Mouse (Mus musculus): ENCODE measurements at regions not wholly inside any gene's neighbourhood (a gene's known extent, or its start where the extent isn't known, plus 50 kb on each side); places are given as distances from the start of the nearest gene placed in this dataset.

- no peak for DNase-seq (ENCODE audit: low spot score)
Observed at GRCm38 (mm10) chr5:120251697-120252401, 135.6 kb downstream of the Rbm19 start.

GRCm38 (mm10) chr5:120252551-120252950 lies 136.3 kb downstream of the Rbm19 start:
- DNase-seq (ENCODE audit: low spot score) = no peak

- no peak for DNase-seq (ENCODE audit: low spot score)
Observed at GRCm38 (mm10) chr5:120262715-120263273, 146.5 kb downstream of the Rbm19 start.

- DNase-seq (ENCODE audit: low spot score) = no peak
Observed at GRCm38 (mm10) chr5:120269416-120269860, 153.2 kb downstream of the Rbm19 start.

GRCm38 (mm10) chr5:120270887-120271616 lies 154.8 kb downstream of the Rbm19 start:
- DNase-seq (ENCODE audit: low spot score) = no peak

GRCm38 (mm10) chr5:120276229-120276628 lies 155.3 kb upstream of the Lhx5 start:
- DNase-seq (ENCODE audit: low spot score) = no peak

GRCm38 (mm10) chr5:120280321-120280720 lies 151.2 kb upstream of the Lhx5 start:
- no peak for DNase-seq (ENCODE audit: low spot score)

GRCm38 (mm10) chr5:120280991-120281602 lies 150.4 kb upstream of the Lhx5 start:
- DNase-seq (ENCODE audit: low spot score) = no peak

- no peak for DNase-seq (ENCODE audit: low spot score)
Observed at GRCm38 (mm10) chr5:120281840-120282565, 149.5 kb upstream of the Lhx5 start.

- DNase-seq (ENCODE audit: low spot score) = no peak
Observed at GRCm38 (mm10) chr5:120284625-120285024, 146.9 kb upstream of the Lhx5 start.

GRCm38 (mm10) chr5:120285036-120285435 lies 146.5 kb upstream of the Lhx5 start:
- no peak for DNase-seq (ENCODE audit: low spot score)

- no peak for DNase-seq (ENCODE audit: low spot score)
Observed at GRCm38 (mm10) chr5:120286787-120287186, 144.7 kb upstream of the Lhx5 start.

GRCm38 (mm10) chr5:120288036-120288684 lies 143.3 kb upstream of the Lhx5 start:
- DNase-seq (ENCODE audit: low spot score) = no peak

GRCm38 (mm10) chr5:120294526-120295078 lies 136.9 kb upstream of the Lhx5 start:
- no peak for DNase-seq (ENCODE audit: low spot score)

GRCm38 (mm10) chr5:120297190-120297589 lies 134.3 kb upstream of the Lhx5 start:
- DNase-seq (ENCODE audit: low spot score) = no peak

GRCm38 (mm10) chr5:120297665-120298282 lies 133.7 kb upstream of the Lhx5 start:
- no peak for DNase-seq (ENCODE audit: low spot score)

- no peak for DNase-seq (ENCODE audit: low spot score)
Observed at GRCm38 (mm10) chr5:120301672-120302071, 129.8 kb upstream of the Lhx5 start.

GRCm38 (mm10) chr5:120302307-120302706 lies 129.2 kb upstream of the Lhx5 start:
- no peak for DNase-seq (ENCODE audit: low spot score)

- no peak for DNase-seq (ENCODE audit: low spot score)
Observed at GRCm38 (mm10) chr5:120304295-120304701, 127.2 kb upstream of the Lhx5 start.

- DNase-seq (ENCODE audit: low spot score) = no peak
Observed at GRCm38 (mm10) chr5:120312299-120312698, 119.2 kb upstream of the Lhx5 start.

GRCm38 (mm10) chr5:120313984-120314383 lies 117.5 kb upstream of the Lhx5 start:
- DNase-seq (ENCODE audit: low spot score) = no peak

All from ovary, postnatal 36 days (tissue).